Mouse (Mus musculus) embryo, embryonic 11 days (tissue): Measurements from ENCODE around the gene Cd200.

Source experiments
- DNase-seq: peaks from one replicate; pipeline ENCODE4 v3.0.0-alpha.2; 2015

The Cd200 gene

DNA sequence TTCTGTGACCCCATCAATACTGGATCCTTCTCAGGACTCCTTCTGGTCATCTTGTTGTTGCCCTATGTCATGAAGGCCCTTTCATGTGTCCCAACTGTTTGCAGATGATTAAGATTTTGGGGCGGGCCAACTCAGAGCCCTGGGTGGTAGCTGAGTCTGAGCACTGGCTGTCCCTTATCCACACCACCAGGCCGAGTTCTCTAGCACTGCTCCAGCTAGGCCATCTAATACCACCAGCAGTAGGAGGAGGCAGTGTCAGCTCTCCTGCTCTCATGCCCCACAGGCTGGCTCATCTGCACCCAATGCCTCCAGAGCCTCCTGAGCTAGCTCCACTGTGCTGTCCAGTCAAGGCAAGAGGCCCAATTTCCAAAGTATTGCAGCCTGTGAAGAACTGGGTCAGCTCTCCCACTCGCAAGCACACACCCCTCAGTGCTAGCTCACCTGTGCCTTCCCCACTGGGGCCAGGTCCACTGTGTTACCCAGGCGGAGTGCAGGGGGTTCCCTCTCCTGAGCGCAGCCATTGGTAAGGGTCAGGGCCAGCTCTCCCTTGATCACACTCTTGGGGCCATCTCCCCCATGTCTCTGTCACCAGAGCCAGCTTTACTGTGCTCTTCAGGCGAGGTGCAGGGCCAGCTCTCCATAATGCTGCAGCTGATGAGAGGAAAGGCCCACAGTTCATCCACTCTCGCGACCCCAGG lies 75.0 kb downstream of the Cd200 start:
- no peak for DNase-seq

DNA sequence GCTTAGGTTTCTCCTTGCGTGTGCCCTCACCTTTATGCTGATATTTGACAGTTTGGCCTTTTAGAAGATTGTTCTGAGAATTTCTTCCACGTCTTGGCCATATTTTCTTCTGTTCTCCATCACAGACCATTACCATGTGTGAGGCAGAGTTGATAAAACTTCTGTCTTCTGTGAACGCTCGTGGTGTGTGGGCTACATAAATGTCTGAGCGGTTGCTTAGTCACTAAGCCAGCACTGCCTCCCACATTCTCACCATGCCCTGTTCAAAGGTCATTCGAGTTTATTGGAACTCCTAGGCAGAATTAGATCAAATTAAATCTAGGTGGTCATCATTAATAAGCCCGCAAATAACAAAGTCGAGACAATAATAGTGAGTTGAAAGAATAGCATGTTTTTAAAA lies 76.3 kb downstream of the Cd200 start:
- no peak for DNase-seq
